Mouse (Mus musculus) G1E (cell line): ENCODE measurements at regions not wholly inside any gene's neighbourhood (a gene's known extent, or its start where the extent isn't known, plus 50 kb on each side); places are given as distances from the start of the nearest gene placed in this dataset.

Experiments used
- CTCF ChIP-seq: IDR thresholded peaks from 2 replicates; pipeline ENCODE4 v1.5.1; 2012; ENCODE audit warnings: low read depth, low read length, inconsistent platforms, mixed read lengths
- GATA1 ChIP-seq: IDR thresholded peaks from 2 replicates; pipeline ENCODE4 v1.6.1; 2012; ENCODE audit warnings: borderline replicate concordance, low read length, inconsistent platforms, mixed read lengths
- GATA2 ChIP-seq: IDR thresholded peaks from 2 replicates; pipeline ENCODE4 v1.6.1; 2012; ENCODE audit warnings: low read depth, low read length, inconsistent platforms, borderline replicate concordance
- POLR2AphosphoS5 ChIP-seq: IDR thresholded peaks from 2 replicates; pipeline ENCODE4 v1.6.1; 2012; ENCODE audit warnings: low read depth, low read length, inconsistent platforms; ENCODE audit not compliant: insufficient replicate concordance
- TAL1 ChIP-seq: conservative IDR thresholded peaks from 2 replicates; pipeline ENCODE4 v1.6.1; 2012; ENCODE audit warnings: low read depth, low read length, inconsistent platforms, mixed read lengths

GRCm38 (mm10) chr3:17801479-17801878 lies 146.7 kb upstream of the Cypt12 start:
- no peak for TF ChIP-seq CTCF
- TF ChIP-seq GATA1: no peak
- TF ChIP-seq TAL1: no peak
- TF ChIP-seq POLR2AphosphoS5: no peak
- TF ChIP-seq GATA2: no peak
